Mouse (Mus musculus): ENCODE measurements at regions not wholly inside any gene's neighbourhood (a gene's known extent, or its start where the extent isn't known, plus 50 kb on each side); places are given as distances from the start of the nearest gene placed in this dataset.

GRCm38 (mm10) chr14:114374847-114375246, 717.2 kb upstream of the Gpc5 start:
- no peak for DNase-seq (ENCODE audit: low read depth, low spot score)

GRCm38 (mm10) chr14:114398861-114399557, 693.0 kb upstream of the Gpc5 start:
- no peak for DNase-seq (ENCODE audit: low read depth, low spot score)

DNA sequence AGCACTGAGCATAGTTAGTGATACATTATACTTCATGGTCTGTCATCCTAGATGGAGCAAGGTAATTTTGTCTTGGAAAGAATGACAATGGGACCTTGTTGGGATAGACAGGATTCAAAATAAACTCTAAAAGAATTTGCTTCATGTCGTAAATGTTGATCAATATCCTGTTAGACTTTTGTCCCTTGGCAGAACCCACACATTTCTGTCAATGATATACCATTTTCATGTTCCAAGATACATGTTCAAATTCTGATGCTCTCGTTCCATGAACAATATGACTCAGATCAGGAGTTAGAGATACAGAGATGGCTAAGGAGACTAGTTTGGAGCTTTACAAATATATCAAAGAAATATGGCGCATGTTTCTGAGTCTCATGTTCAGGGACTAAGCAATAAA, 673.2 kb upstream of the Gpc5 start:
- no peak for DNase-seq (ENCODE audit: low read depth, low spot score)

DNA sequence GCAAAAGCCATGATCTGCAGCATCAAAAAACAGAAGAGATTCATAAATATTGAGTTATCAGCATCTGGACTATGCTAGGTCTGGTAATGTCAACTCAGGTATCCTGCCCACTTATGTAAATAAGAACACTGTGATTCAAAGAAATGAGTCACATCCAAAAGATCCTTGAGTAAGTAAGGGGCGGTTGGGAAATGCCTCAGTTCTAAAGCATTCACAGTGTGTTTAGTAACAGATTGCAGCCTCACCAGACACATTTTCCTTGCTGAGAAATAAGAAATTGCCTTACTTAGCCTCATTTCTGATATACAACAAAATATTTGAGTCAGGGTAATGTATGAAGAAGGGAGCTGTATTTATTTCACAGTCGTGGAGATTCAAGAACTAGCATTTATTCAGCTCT, 666.5 kb upstream of the Gpc5 start:
- no peak for DNase-seq (ENCODE audit: low read depth, low spot score)
